Mouse (Mus musculus) E14TG2a.4 (cell line): ENCODE results near the gene Mea1.
A peak's percentile ranks its signal among the peaks of the same experiment; 100 is the strongest.

ENCODE experiments used
- H3K27me3 ChIP-seq: 2 replicates; pipeline ENCODE4 v1.6.1; 2014; ENCODE audit warnings: low read length, control low read depth; ENCODE audit not compliant: insufficient read depth
- H3K36me3 ChIP-seq: 2 replicates; pipeline ENCODE4 v1.6.1; 2014; ENCODE audit warnings: low read length, control low read depth; ENCODE audit not compliant: insufficient read depth
- H3K4me1 ChIP-seq: replicated peaks from 2 replicates; pipeline ENCODE4 v1.6.1; 2014; ENCODE audit warnings: low read depth, low read length, control low read depth
- H3K4me3 ChIP-seq: replicated peaks from 2 replicates; pipeline ENCODE4 v1.5.1; 2014; ENCODE audit warnings: mild to moderate bottlenecking, low read length
- H3K9me3 ChIP-seq: 2 replicates; pipeline ENCODE4 v1.6.1; 2014; ENCODE audit warnings: low read length, control low read depth
- CTCF ChIP-seq: conservative IDR thresholded peaks from 2 replicates; pipeline ENCODE4 v1.5.1; 2014; ENCODE audit warnings: low read length
- NANOG ChIP-seq: IDR thresholded peaks from 2 replicates; pipeline ENCODE4 v1.6.1; 2014; ENCODE audit warnings: borderline replicate concordance, low read length, mixed read lengths
- POU5F1 ChIP-seq: IDR thresholded peaks from 2 replicates; pipeline ENCODE4 v1.6.1; 2014; ENCODE audit warnings: low read length, borderline replicate concordance

Mea1 gene

GRCm38 (mm10) chr17:46674530-46675283 lies 3.9 kb upstream of the Mea1 start:
- peaks cover 91% of the 10 kb centered on the region for H3K4me1 ChIP-seq
- peak overlapping the region; percentile 85 for H3K4me3 ChIP-seq

GRCm38 (mm10) chr17:46678911-46679310 lies 318 bp downstream of the Mea1 start:
- Histone ChIP-seq H3K4me1 (peaks cover 84% of the 10 kb centered on the region), H3K9me3 (no peaks in the 10 kb centered on the region), H3K27me3 (no peaks in the 10 kb centered on the region), H3K4me3 (peak overlapping the region; percentile 93), H3K36me3 (peaks cover 61% of the 10 kb centered on the region)
- TF ChIP-seq CTCF (no peak), NANOG (no peak), POU5F1 (no peak)

More at GRCm38 (mm10) chr17:46674530-46675283, 3.9 kb upstream of the Mea1 start:
- Histone ChIP-seq H3K27me3 (no peaks in the 10 kb centered on the region), H3K9me3 (no peaks in the 10 kb centered on the region), H3K36me3 (peaks cover 75% of the 10 kb centered on the region)
- TF ChIP-seq NANOG = no peak
- TF ChIP-seq POU5F1 = no peak
- no peak for TF ChIP-seq CTCF

GRCm38 (mm10) chr17:46679843-46680759 lies 1.5 kb downstream of the Mea1 start:
- Histone ChIP-seq H3K4me1 (peaks cover 88% of the 10 kb centered on the region), H3K9me3 (no peaks in the 10 kb centered on the region), H3K36me3 (peaks cover 68% of the 10 kb centered on the region), H3K4me3 (peak overlapping the region; percentile 93), H3K27me3 (no peaks in the 10 kb centered on the region)
- 0 out of 2 replicates have a peak, but pooled peaks have one; percentile 15 for TF ChIP-seq CTCF
- TF ChIP-seq NANOG = no peak

GRCm38 (mm10) chr17:46680760-46681373 lies 2.3 kb downstream of the Mea1 start, which contains the start of gene Klhdc3:
Klhdc3 (minus strand) TSS chr17:46680914.
- H3K4me3 ChIP-seq = peak within 1 kb of the TSS; percentile 93
- H3K4me1 ChIP-seq = peaks cover 87% of the 10 kb centered on the region
- no peaks in the 10 kb centered on the region for H3K9me3 ChIP-seq
- TF ChIP-seq CTCF (no peak), POU5F1 (no peak), NANOG (no peak)
- H3K27me3 ChIP-seq = no peaks in the 10 kb centered on the region
- H3K36me3 ChIP-seq = peaks cover 68% of the 10 kb centered on the region

GRCm38 (mm10) chr17:46681466-46682118 lies 3.0 kb downstream of the Mea1 start:
- H3K36me3 ChIP-seq = peaks cover 68% of the 10 kb centered on the region
- peak overlapping the region; percentile 93 for H3K4me3 ChIP-seq
- no peaks in the 10 kb centered on the region for H3K27me3 ChIP-seq
- H3K4me1 ChIP-seq = peaks cover 85% of the 10 kb centered on the region
- no peak for TF ChIP-seq NANOG
- no peak for TF ChIP-seq CTCF
- TF ChIP-seq POU5F1 = no peak
- no peaks in the 10 kb centered on the region for H3K9me3 ChIP-seq

GRCm38 (mm10) chr17:46682654-46683389 lies 4.2 kb downstream of the Mea1 start:
- H3K4me3 ChIP-seq = peak overlapping the region; percentile 93
- no peaks in the 10 kb centered on the region for H3K9me3 ChIP-seq
- peaks cover 85% of the 10 kb centered on the region for H3K4me1 ChIP-seq
- H3K36me3 ChIP-seq = peaks cover 68% of the 10 kb centered on the region
- H3K27me3 ChIP-seq = no peaks in the 10 kb centered on the region
- no peak for TF ChIP-seq NANOG
- TF ChIP-seq CTCF = no peak

GRCm38 (mm10) chr17:46685913-46686312 lies 7.3 kb downstream of the Mea1 start:
- Histone ChIP-seq H3K9me3 (no peaks in the 10 kb centered on the region), H3K27me3 (no peaks in the 10 kb centered on the region), H3K36me3 (peaks cover 85% of the 10 kb centered on the region), H3K4me1 (peaks cover 74% of the 10 kb centered on the region), H3K4me3 (no peak overlapping the region)
- no peak for TF ChIP-seq POU5F1
- TF ChIP-seq CTCF = no peak
- no peak for TF ChIP-seq NANOG
